Mouse (Mus musculus): ENCODE measurements at regions not wholly inside any gene's neighbourhood (a gene's known extent, or its start where the extent isn't known, plus 50 kb on each side); places are given as distances from the start of the nearest gene placed in this dataset.

DNA sequence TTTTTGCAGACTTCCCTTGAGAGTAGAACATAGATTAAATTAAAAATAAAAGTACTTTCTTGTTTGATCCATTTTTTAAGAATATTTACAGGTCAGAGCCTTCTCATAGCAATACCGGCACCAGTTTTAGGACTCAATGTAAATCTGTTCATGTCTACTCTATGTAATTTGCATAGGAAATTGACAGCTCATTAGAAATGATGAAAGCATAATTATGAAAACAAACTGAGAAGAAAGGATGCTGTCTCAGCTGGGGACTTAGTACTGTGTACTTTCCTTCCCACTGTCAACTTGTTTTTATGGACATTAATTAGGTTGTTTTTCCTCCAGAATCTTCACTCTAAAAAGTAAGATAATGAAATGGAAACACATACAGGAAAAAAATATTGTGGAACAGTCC, 3344.8 kb upstream of the Gm6569 start:
- H3K36me3 ChIP-seq (ENCODE audit: control insufficient read depth, insufficient read depth, low read length): no peaks in the 10 kb centered on the region
- H3K27ac ChIP-seq (ENCODE audit: low read depth, low read length): no peak overlapping the region
- no peak overlapping the region for H3K9ac ChIP-seq (replicated peaks; ENCODE audit: low read depth, low read length)
- no peaks in the 10 kb centered on the region for H3K27me3 ChIP-seq (ENCODE audit: control insufficient read depth, insufficient read depth, low read length)
- no peak overlapping the region for H3K4me2 ChIP-seq (ENCODE audit: low read depth, low read length)
- H3K4me3 ChIP-seq (ENCODE audit: low read depth, low read length): no peak overlapping the region
- no peaks in the 10 kb centered on the region for H3K4me1 ChIP-seq (ENCODE audit: control insufficient read depth, insufficient read depth, low read length)
- WGBS: 78% methylated on average over 1 of the region's 1 CpGs
- ATAC-seq (ENCODE audit: low read depth): no peak
- no peaks in the 10 kb centered on the region for H3K9me3 ChIP-seq (ENCODE audit: control insufficient read depth, low read length)

DNA sequence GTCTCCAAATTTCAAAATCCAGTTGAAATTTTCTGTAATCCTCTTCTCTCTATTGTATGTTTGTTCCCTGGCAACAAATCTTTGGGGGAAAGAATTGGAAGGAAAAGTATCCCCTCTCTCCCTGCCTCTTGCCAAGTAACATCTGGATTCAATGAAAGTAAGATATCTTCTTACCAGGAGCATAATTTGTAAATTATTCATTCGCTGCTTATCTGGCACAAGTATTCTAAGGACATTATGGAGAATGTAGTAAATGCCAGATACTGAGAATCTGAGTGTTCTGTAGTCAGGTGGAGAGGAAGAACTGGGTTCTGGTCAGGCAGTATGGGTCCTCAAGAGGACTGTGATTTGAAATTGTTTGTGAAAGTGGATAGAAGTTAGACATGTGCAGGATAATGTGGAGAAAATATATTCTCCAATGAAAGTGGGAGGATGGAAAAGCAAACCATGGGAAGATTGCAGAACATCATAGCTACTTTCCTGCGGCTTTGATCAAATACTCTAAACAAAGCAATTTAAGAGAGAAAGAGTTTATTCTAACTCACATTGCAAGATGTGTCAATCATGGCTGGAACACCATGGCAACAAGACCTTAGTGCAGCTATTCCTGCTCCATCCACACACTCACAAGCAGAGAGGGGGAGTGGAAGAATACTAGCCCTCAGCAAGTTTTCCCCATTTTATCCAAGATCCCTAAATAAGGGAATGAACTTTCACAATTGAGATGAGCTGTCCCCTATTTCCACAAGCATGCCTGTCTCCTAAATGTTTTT, 3327.1 kb upstream of the Gm6569 start:
- Histone ChIP-seq H3K4me3 (ENCODE audit: low read depth, low read length) (no peak overlapping the region), H3K27ac (ENCODE audit: low read depth, low read length) (no peak overlapping the region), H3K9me3 (ENCODE audit: control insufficient read depth, low read length) (no peaks in the 10 kb centered on the region), H3K36me3 (ENCODE audit: control insufficient read depth, insufficient read depth, low read length) (no peaks in the 10 kb centered on the region), H3K4me1 (ENCODE audit: control insufficient read depth, insufficient read depth, low read length) (no peaks in the 10 kb centered on the region), H3K9ac (replicated peaks; ENCODE audit: low read depth, low read length) (no peak overlapping the region), H3K4me2 (ENCODE audit: low read depth, low read length) (no peak overlapping the region), H3K27me3 (ENCODE audit: control insufficient read depth, insufficient read depth, low read length) (no peaks in the 10 kb centered on the region)
- ATAC-seq (ENCODE audit: low read depth): no peak
- 79% methylated on average over 2 of the region's 2 CpGs for WGBS

DNA sequence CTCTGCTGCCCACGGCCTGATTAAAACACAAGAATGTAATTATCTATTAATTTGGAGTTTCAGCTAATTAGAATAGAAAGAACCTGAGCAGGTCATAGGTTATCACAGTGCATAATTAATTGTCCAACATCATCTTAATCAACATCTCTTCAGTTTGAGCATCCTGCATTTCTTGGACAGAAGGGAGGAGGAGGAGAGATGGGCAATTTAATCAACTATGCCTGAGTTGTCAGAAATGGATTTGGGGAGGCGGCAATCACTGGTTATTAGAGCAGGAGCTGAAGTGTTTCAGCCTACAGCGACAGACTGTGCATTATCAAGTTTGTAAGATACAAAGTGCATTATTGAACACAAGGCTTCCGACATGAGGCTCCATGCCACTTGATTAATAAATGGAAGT, 3313.8 kb upstream of the Gm6569 start:
- Histone ChIP-seq H3K27ac (ENCODE audit: low read depth, low read length) (no peak overlapping the region), H3K9ac (replicated peaks; ENCODE audit: low read depth, low read length) (no peak overlapping the region), H3K27me3 (ENCODE audit: control insufficient read depth, insufficient read depth, low read length) (no peaks in the 10 kb centered on the region), H3K9me3 (ENCODE audit: control insufficient read depth, low read length) (no peaks in the 10 kb centered on the region), H3K4me3 (ENCODE audit: low read depth, low read length) (no peak overlapping the region), H3K4me2 (ENCODE audit: low read depth, low read length) (no peak overlapping the region), H3K36me3 (ENCODE audit: control insufficient read depth, insufficient read depth, low read length) (no peaks in the 10 kb centered on the region), H3K4me1 (ENCODE audit: control insufficient read depth, insufficient read depth, low read length) (no peaks in the 10 kb centered on the region)
- WGBS: 60% methylated on average over 4 of the region's 4 CpGs
- ATAC-seq (ENCODE audit: low read depth): no peak

DNA sequence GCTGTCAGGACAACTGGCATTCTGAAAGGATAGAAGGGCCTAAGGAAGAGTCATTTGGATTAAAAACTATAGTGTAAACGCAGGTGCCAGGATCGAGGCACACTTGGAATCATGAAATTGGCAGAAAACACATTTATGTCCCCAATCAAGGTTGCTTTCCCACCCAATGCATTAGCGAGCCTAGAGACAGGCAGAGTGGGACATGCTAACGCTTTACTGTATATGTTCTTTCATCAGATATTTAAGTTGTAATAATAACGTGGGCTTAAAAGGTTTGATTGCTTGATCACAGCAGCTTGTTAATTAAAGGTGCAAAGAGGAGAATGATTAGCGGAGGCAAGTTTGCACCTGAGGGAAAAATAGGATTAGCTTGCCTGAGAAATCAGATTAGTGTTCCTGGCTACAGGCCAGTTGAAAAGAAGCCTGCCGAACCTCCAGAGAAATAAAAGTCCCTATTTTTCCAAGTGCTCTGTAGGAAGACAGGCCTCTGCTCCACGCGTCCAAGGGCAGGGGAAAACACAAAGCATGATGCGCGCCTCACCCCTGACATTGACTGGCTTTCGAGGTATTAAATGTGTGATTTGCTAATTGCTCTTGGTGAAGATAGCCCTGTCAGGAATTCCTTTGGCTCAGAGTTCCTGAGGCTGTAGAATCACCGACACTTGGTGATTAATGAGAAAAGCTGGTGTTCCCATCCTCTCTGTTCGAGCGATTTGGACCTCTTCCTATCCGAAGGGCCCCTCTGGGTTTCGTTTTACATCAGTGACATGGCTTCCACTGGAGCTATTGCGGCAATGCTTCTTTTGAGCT, 3279.4 kb upstream of the Gm6569 start:
- Histone ChIP-seq H3K9ac (replicated peaks; ENCODE audit: low read depth, low read length) (no peak overlapping the region), H3K36me3 (ENCODE audit: control insufficient read depth, insufficient read depth, low read length) (no peaks in the 10 kb centered on the region), H3K4me1 (ENCODE audit: control insufficient read depth, insufficient read depth, low read length) (no peaks in the 10 kb centered on the region), H3K4me2 (ENCODE audit: low read depth, low read length) (no peak overlapping the region; the same call in 1 of the 2 replicates), H3K27me3 (ENCODE audit: control insufficient read depth, insufficient read depth, low read length) (no peaks in the 10 kb centered on the region), H3K27ac (ENCODE audit: low read depth, low read length) (peak overlapping the region; percentile 8; the same call in 1 of the 2 replicates), H3K4me3 (ENCODE audit: low read depth, low read length) (no peak overlapping the region), H3K9me3 (ENCODE audit: control insufficient read depth, low read length) (no peaks in the 10 kb centered on the region)
- 42% methylated on average over 18 of the region's 18 CpGs for WGBS
- peak; percentile 69; the same call in 1 of the 2 replicates for ATAC-seq (ENCODE audit: low read depth)

DNA sequence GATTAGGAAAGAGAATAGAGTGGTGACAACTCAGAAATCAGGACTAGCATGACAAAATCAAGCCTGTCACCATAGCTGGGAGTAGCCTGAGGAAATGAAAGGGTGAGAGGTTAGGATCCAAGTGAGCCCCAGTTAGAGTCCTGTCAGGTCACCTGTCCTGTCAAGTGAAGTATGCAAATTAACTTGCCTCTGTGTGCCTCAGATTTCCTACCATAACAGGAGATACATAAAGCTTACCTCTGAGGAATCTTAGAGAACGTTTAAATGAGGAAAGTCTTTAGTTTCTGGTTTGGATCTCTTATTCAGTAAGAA, 3278.8 kb upstream of the Gm6569 start:
- ATAC-seq (ENCODE audit: low read depth): 0 out of 2 replicates have a peak, but pooled peaks have one; percentile 4
- Histone ChIP-seq H3K36me3 (ENCODE audit: control insufficient read depth, insufficient read depth, low read length) (no peaks in the 10 kb centered on the region), H3K27me3 (ENCODE audit: control insufficient read depth, insufficient read depth, low read length) (no peaks in the 10 kb centered on the region), H3K9ac (replicated peaks; ENCODE audit: low read depth, low read length) (no peak overlapping the region), H3K4me3 (ENCODE audit: low read depth, low read length) (no peak overlapping the region), H3K4me1 (ENCODE audit: control insufficient read depth, insufficient read depth, low read length) (no peaks in the 10 kb centered on the region), H3K4me2 (ENCODE audit: low read depth, low read length) (no peak overlapping the region; the same call in 1 of the 2 replicates), H3K9me3 (ENCODE audit: control insufficient read depth, low read length) (no peaks in the 10 kb centered on the region), H3K27ac (ENCODE audit: low read depth, low read length) (no peak overlapping the region; the same call in 1 of the 2 replicates)
- WGBS: 56% methylated on average over 1 of the region's 1 CpGs

DNA sequence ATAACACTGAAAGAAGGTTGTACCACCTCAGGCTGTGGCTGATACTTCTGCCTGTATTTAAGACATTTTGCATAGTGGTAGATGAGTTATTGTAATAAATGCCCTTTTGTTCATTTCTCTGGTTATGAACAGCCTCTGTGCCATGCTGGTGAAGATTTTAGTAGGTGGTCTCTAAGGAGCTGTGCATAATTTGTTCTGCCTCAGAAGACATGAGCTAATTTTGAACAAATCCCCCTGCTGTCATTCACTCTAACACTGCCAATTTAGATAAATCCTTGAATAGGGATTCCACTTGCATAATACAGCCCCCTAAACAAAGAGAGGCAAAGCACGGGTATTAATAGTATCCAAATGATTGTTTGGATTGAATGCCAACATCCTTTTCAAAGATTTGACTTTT, 3240.1 kb upstream of the Gm6569 start:
- no peak overlapping the region for H3K27ac ChIP-seq (ENCODE audit: low read depth, low read length)
- no peak overlapping the region for H3K9ac ChIP-seq (replicated peaks; ENCODE audit: low read depth, low read length)
- H3K4me2 ChIP-seq (ENCODE audit: low read depth, low read length): no peak overlapping the region
- peak; percentile 84; the same call in 1 of the 2 replicates for ATAC-seq (ENCODE audit: low read depth)
- H3K27me3 ChIP-seq (ENCODE audit: control insufficient read depth, insufficient read depth, low read length): no peaks in the 10 kb centered on the region
- H3K4me1 ChIP-seq (ENCODE audit: control insufficient read depth, insufficient read depth, low read length): no peaks in the 10 kb centered on the region
- H3K36me3 ChIP-seq (ENCODE audit: control insufficient read depth, insufficient read depth, low read length): no peaks in the 10 kb centered on the region
- no peak overlapping the region for H3K4me3 ChIP-seq (ENCODE audit: low read depth, low read length)
- WGBS: 11% methylated on average over 1 of the region's 1 CpGs
- H3K9me3 ChIP-seq (ENCODE audit: control insufficient read depth, low read length): no peaks in the 10 kb centered on the region

DNA sequence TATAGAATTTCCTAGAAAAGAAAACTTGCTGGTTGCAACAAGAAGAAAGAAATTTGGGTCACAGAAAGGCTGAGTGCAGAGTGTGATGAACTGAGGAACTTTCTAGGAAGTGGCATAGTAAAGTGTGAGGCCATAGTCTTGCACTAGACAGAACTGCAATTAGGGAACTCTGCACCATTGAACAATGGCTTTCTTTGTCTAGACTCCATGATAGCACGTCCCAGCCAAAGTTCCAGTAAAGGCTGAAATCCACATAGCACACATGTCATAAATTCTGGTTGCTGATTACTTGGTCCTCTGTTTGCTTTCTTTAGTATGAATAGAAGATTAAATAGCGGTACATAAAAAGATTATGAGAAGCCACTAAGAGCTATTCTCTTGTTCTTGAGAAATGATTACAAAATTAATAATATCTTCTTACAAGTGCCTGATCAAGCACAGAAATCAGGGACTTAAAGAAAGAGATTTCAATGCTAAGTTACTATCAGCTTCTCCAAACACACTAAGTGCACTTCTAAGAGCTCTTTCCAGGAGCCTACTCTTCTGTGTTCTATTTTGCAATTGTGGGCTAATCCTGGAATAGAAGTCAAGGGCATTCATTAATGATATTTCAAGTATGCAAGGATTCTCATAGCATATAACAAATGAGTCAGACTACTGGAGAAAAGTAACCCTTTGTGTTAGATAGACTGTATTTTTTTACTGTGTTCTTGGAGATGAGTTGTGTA, 3233.4 kb upstream of the Gm6569 start:
- Histone ChIP-seq H3K9me3 (ENCODE audit: control insufficient read depth, low read length) (no peaks in the 10 kb centered on the region), H3K4me3 (ENCODE audit: low read depth, low read length) (no peak overlapping the region), H3K4me1 (ENCODE audit: control insufficient read depth, insufficient read depth, low read length) (no peaks in the 10 kb centered on the region), H3K36me3 (ENCODE audit: control insufficient read depth, insufficient read depth, low read length) (no peaks in the 10 kb centered on the region), H3K9ac (replicated peaks; ENCODE audit: low read depth, low read length) (no peak overlapping the region), H3K4me2 (ENCODE audit: low read depth, low read length) (no peak overlapping the region), H3K27me3 (ENCODE audit: control insufficient read depth, insufficient read depth, low read length) (no peaks in the 10 kb centered on the region), H3K27ac (ENCODE audit: low read depth, low read length) (no peak overlapping the region)
- 55% methylated on average over 2 of the region's 2 CpGs for WGBS
- ATAC-seq (ENCODE audit: low read depth): no peak

DNA sequence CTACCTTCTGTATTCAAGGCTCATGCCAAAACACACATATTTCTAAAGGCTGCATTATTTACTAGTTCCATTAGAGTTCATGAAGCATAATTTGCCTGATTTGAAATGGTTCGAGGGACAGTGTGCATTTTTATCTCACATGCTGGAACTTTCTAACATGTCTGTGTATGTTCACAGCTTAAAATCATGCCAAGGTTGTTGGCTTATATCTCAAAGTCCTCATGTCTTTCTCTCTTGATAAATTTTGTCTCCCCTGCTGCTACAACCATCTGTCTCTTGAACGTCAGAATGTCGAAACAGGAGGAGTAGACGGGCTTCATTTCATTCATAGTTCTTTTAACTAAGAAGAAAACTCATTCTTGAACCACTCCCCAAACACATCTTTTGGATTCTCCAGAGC, 3229.1 kb upstream of the Gm6569 start:
- Histone ChIP-seq H3K27me3 (ENCODE audit: control insufficient read depth, insufficient read depth, low read length) (no peaks in the 10 kb centered on the region), H3K4me2 (ENCODE audit: low read depth, low read length) (no peak overlapping the region), H3K9ac (replicated peaks; ENCODE audit: low read depth, low read length) (no peak overlapping the region), H3K36me3 (ENCODE audit: control insufficient read depth, insufficient read depth, low read length) (no peaks in the 10 kb centered on the region), H3K4me3 (ENCODE audit: low read depth, low read length) (no peak overlapping the region), H3K4me1 (ENCODE audit: control insufficient read depth, insufficient read depth, low read length) (no peaks in the 10 kb centered on the region), H3K27ac (ENCODE audit: low read depth, low read length) (no peak overlapping the region), H3K9me3 (ENCODE audit: control insufficient read depth, low read length) (no peaks in the 10 kb centered on the region)
- WGBS: 81% methylated on average over 4 of the region's 4 CpGs
- no peak for ATAC-seq (ENCODE audit: low read depth)

DNA sequence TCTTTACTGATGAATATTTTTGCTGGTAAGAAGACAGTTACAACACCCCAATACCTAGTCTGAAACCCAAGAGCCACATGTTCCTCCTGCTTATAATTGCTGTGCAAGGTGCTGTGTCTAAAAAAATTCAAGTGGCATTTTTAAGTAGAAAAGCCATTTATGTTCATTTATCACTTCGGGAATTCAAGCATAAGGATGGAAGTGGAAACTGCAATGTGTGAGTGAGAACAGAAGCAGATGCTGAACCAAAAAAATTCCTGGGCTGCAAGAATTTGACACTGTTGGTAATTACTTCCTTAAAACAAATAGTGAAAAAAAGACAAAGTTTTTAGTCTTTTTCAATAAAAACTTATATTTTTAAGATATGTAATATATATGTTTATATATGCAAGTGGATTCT, 3227.5 kb upstream of the Gm6569 start:
- H3K9ac ChIP-seq (replicated peaks; ENCODE audit: low read depth, low read length): no peak overlapping the region
- no peaks in the 10 kb centered on the region for H3K9me3 ChIP-seq (ENCODE audit: control insufficient read depth, low read length)
- no peaks in the 10 kb centered on the region for H3K36me3 ChIP-seq (ENCODE audit: control insufficient read depth, insufficient read depth, low read length)
- no peak overlapping the region for H3K27ac ChIP-seq (ENCODE audit: low read depth, low read length)
- no peaks in the 10 kb centered on the region for H3K4me1 ChIP-seq (ENCODE audit: control insufficient read depth, insufficient read depth, low read length)
- no peak for ATAC-seq (ENCODE audit: low read depth)
- H3K4me3 ChIP-seq (ENCODE audit: low read depth, low read length): no peak overlapping the region
- H3K27me3 ChIP-seq (ENCODE audit: control insufficient read depth, insufficient read depth, low read length): no peaks in the 10 kb centered on the region
- H3K4me2 ChIP-seq (ENCODE audit: low read depth, low read length): no peak overlapping the region
- WGBS: 88% methylated on average over 1 of the region's 1 CpGs

All from neural tube, embryonic 14.5 days (tissue).